Mouse (Mus musculus) C2C12 (cell line): ENCODE measurements around the gene Hyou1.

Experiments used
- CTCF ChIP-seq: IDR thresholded peaks from one replicate; pipeline ENCODE4 v1.5.1; 2011; ENCODE audit not compliant: control insufficient read depth, insufficient read depth, insufficient read length
- USF1 ChIP-seq: IDR thresholded peaks from one replicate; pipeline ENCODE4 v1.6.1; 2011; ENCODE audit warnings: low read depth, mild to moderate bottlenecking, control low read depth, moderate library complexity

GRCm38 (mm10) chr9:44410647-44411336, 31.5 kb downstream of the Hyou1 start:
- TF ChIP-seq CTCF (no peak), USF1 (no peak)
